Mouse (Mus musculus): ENCODE data around the gene 5430427O19Rik. TPM values are rescaled to one million over a fixed set of nuclear protein-coding genes. Genes with fewer than 3 reads are reported as not detected.

5430427O19Rik gene
- polyA plus RNA-seq (2016; fragmentation: Nextera tagmentation; extraction: Ambion mirVana), result 0.32 and 0.50 TPM in 2 replicates

- Histone ChIP-seq H3K4me3 (no peak within 1 kb of the TSS), H3K36me3 (no peaks in the 10 kb centered on the region), H3K4me2 (no peak within 1 kb of the TSS), H3K27me3 (replicated peaks) (no peaks in the 10 kb centered on the region), H3K9me3 (replicated peaks) (no peaks in the 10 kb centered on the region), H3K4me1 (no peaks in the 10 kb centered on the region), H3K27ac (no peak within 1 kb of the TSS), H3K9ac (no peak within 1 kb of the TSS)
- 31% methylated on average over 3 of the region's 3 CpGs for WGBS (ENCODE audit: insufficient replicate concordance)
- ATAC-seq, result no peak
These were observed at the start of gene 5430427O19Rik for GRCm38 (mm10) chrX:85869914-85870483. TSS of gene 5430427O19Rik (plus strand) at chrX:85870354.

- Histone ChIP-seq H3K27ac (no peak overlapping the region), H3K9ac (no peak overlapping the region), H3K4me3 (no peak overlapping the region), H3K4me2 (no peak overlapping the region), H3K9me3 (replicated peaks) (no peaks in the 10 kb centered on the region), H3K36me3 (no peaks in the 10 kb centered on the region), H3K27me3 (replicated peaks) (no peaks in the 10 kb centered on the region), H3K4me1 (no peaks in the 10 kb centered on the region)
- no peak for ATAC-seq
- 72% methylated on average over 3 of the region's 3 CpGs for WGBS (ENCODE audit: insufficient replicate concordance)
These were observed 42.3 kb upstream of the 5430427O19Rik start for GRCm38 (mm10) chrX:85827719-85828453.

GRCm38 (mm10) chrX:85829000-85829399 lies 41.2 kb upstream of the 5430427O19Rik start:
- Histone ChIP-seq H3K36me3 (no peaks in the 10 kb centered on the region), H3K27me3 (replicated peaks) (no peaks in the 10 kb centered on the region), H3K4me1 (no peaks in the 10 kb centered on the region), H3K9me3 (replicated peaks) (no peaks in the 10 kb centered on the region), H3K4me2 (no peak overlapping the region), H3K4me3 (no peak overlapping the region), H3K27ac (no peak overlapping the region), H3K9ac (no peak overlapping the region)
- ATAC-seq, result no peak

GRCm38 (mm10) chrX:85839174-85839573 lies 31.0 kb upstream of the 5430427O19Rik start:
- Histone ChIP-seq H3K9ac (no peak overlapping the region), H3K27me3 (replicated peaks) (no peaks in the 10 kb centered on the region), H3K4me3 (no peak overlapping the region), H3K27ac (no peak overlapping the region), H3K9me3 (replicated peaks) (no peaks in the 10 kb centered on the region), H3K4me2 (no peak overlapping the region), H3K4me1 (no peaks in the 10 kb centered on the region), H3K36me3 (no peaks in the 10 kb centered on the region)
- ATAC-seq, result no peak

- no peaks in the 10 kb centered on the region for H3K36me3 ChIP-seq
- H3K27ac ChIP-seq, result no peak overlapping the region
- H3K4me1 ChIP-seq, result no peaks in the 10 kb centered on the region
- no peak for ATAC-seq
- no peak overlapping the region for H3K4me2 ChIP-seq
- no peak overlapping the region for H3K9ac ChIP-seq
- no peaks in the 10 kb centered on the region for H3K9me3 ChIP-seq (replicated peaks)
- WGBS (ENCODE audit: insufficient replicate concordance), result 70% methylated on average over 3 of the region's 3 CpGs
- no peak overlapping the region for H3K4me3 ChIP-seq
- H3K27me3 ChIP-seq (replicated peaks), result no peaks in the 10 kb centered on the region
These were observed 14.2 kb upstream of the 5430427O19Rik start for GRCm38 (mm10) chrX:85855938-85856337.

- H3K9ac ChIP-seq, result no peak overlapping the region
- H3K9me3 ChIP-seq (replicated peaks), result no peaks in the 10 kb centered on the region
- no peaks in the 10 kb centered on the region for H3K4me1 ChIP-seq
- no peak overlapping the region for H3K4me2 ChIP-seq
- no peak overlapping the region for H3K4me3 ChIP-seq
- no peaks in the 10 kb centered on the region for H3K36me3 ChIP-seq
- H3K27me3 ChIP-seq (replicated peaks), result no peaks in the 10 kb centered on the region
- no peak for ATAC-seq
- H3K27ac ChIP-seq, result no peak overlapping the region
These were observed 13.0 kb upstream of the 5430427O19Rik start for GRCm38 (mm10) chrX:85857169-85857568.

- Histone ChIP-seq H3K4me2 (no peak overlapping the region), H3K9ac (no peak overlapping the region), H3K27me3 (replicated peaks) (no peaks in the 10 kb centered on the region), H3K36me3 (no peaks in the 10 kb centered on the region), H3K4me1 (no peaks in the 10 kb centered on the region), H3K4me3 (no peak overlapping the region), H3K9me3 (replicated peaks) (no peaks in the 10 kb centered on the region), H3K27ac (no peak overlapping the region)
- WGBS (ENCODE audit: insufficient replicate concordance), result 10% methylated on average over 3 of the region's 3 CpGs
- ATAC-seq, result no peak
These were observed 2.1 kb upstream of the 5430427O19Rik start for GRCm38 (mm10) chrX:85868079-85868478.

GRCm38 (mm10) chrX:85871371-85872056 lies 1.4 kb downstream of the 5430427O19Rik start:
- 72% methylated on average over 11 of the region's 11 CpGs for WGBS (ENCODE audit: insufficient replicate concordance)
- Histone ChIP-seq H3K9ac (no peak overlapping the region), H3K4me1 (no peaks in the 10 kb centered on the region), H3K4me2 (no peak overlapping the region), H3K4me3 (no peak overlapping the region), H3K9me3 (replicated peaks) (no peaks in the 10 kb centered on the region), H3K27me3 (replicated peaks) (no peaks in the 10 kb centered on the region), H3K27ac (no peak overlapping the region), H3K36me3 (no peaks in the 10 kb centered on the region)
- ATAC-seq, result no peak

GRCm38 (mm10) chrX:85874367-85874766 lies 4.2 kb downstream of the 5430427O19Rik start:
- Histone ChIP-seq H3K27me3 (replicated peaks) (no peaks in the 10 kb centered on the region), H3K4me2 (no peak overlapping the region), H3K9ac (no peak overlapping the region), H3K9me3 (replicated peaks) (no peaks in the 10 kb centered on the region), H3K4me3 (no peak overlapping the region), H3K4me1 (no peaks in the 10 kb centered on the region), H3K27ac (no peak overlapping the region), H3K36me3 (no peaks in the 10 kb centered on the region)
- no peak for ATAC-seq
- 83% methylated on average over 4 of the region's 4 CpGs for WGBS (ENCODE audit: insufficient replicate concordance)

- Histone ChIP-seq H3K4me3 (no peak overlapping the region), H3K4me2 (no peak overlapping the region), H3K9ac (no peak overlapping the region), H3K4me1 (no peaks in the 10 kb centered on the region), H3K36me3 (no peaks in the 10 kb centered on the region), H3K9me3 (replicated peaks) (no peaks in the 10 kb centered on the region), H3K27me3 (replicated peaks) (no peaks in the 10 kb centered on the region), H3K27ac (no peak overlapping the region)
- no peak for ATAC-seq
These were observed 5.8 kb downstream of the 5430427O19Rik start for GRCm38 (mm10) chrX:85875951-85876350.

- H3K27me3 ChIP-seq (replicated peaks), result no peaks in the 10 kb centered on the region
- no peak for ATAC-seq
- H3K27ac ChIP-seq, result no peak overlapping the region
- no peaks in the 10 kb centered on the region for H3K4me1 ChIP-seq
- no peaks in the 10 kb centered on the region for H3K36me3 ChIP-seq
- 55% methylated on average over 2 of the region's 2 CpGs for WGBS (ENCODE audit: insufficient replicate concordance)
- H3K4me2 ChIP-seq, result no peak overlapping the region
- no peaks in the 10 kb centered on the region for H3K9me3 ChIP-seq (replicated peaks)
- no peak overlapping the region for H3K9ac ChIP-seq
- no peak overlapping the region for H3K4me3 ChIP-seq
These were observed 7.6 kb downstream of the 5430427O19Rik start for GRCm38 (mm10) chrX:85877747-85878146.

GRCm38 (mm10) chrX:85878293-85878692 lies 8.1 kb downstream of the 5430427O19Rik start:
- H3K4me3 ChIP-seq, result no peak overlapping the region
- no peaks in the 10 kb centered on the region for H3K36me3 ChIP-seq
- no peaks in the 10 kb centered on the region for H3K9me3 ChIP-seq (replicated peaks)
- H3K27me3 ChIP-seq (replicated peaks), result no peaks in the 10 kb centered on the region
- H3K4me1 ChIP-seq, result no peaks in the 10 kb centered on the region
- ATAC-seq, result no peak
- no peak overlapping the region for H3K4me2 ChIP-seq
- H3K27ac ChIP-seq, result no peak overlapping the region
- no peak overlapping the region for H3K9ac ChIP-seq

All from liver, embryonic 12.5 days (tissue).